Mouse (Mus musculus): ENCODE data around the gene A630095N17Rik.
A peak's percentile ranks its signal among the peaks of the same experiment; 100 is the strongest.
"Not testable (repeated sequence)": the region's sequence is repeated elsewhere in the genome, so short reads cannot be mapped to it uniquely, and the experiment has no call there.

A630095N17Rik gene

GRCm38 (mm10) chr1:75239591-75239990 lies 7.7 kb upstream of the A630095N17Rik start:
- DNase-seq, result no peak

- DNase-seq, result peak; percentile 81
Observed at GRCm38 (mm10) chr1:75236117-75237050, 4.5 kb upstream of the A630095N17Rik start, which contains the start of gene Dnajb2. Dnajb2 (plus strand) TSS chr1:75236406.

- DNase-seq, result no peak
Observed at GRCm38 (mm10) chr1:75234606-75235005, 2.7 kb upstream of the A630095N17Rik start.

GRCm38 (mm10) chr1:75232489-75232888 lies 587 bp upstream of the A630095N17Rik start:
- DNase-seq, result not testable (repeated sequence)

- DNase-seq, result no peak
Observed at GRCm38 (mm10) chr1:75231224-75231623, 678 bp downstream of the A630095N17Rik start.

- DNase-seq, result no peak
Observed at GRCm38 (mm10) chr1:75230335-75230994, 1.4 kb downstream of the A630095N17Rik start.

- no peak for DNase-seq
Observed at GRCm38 (mm10) chr1:75229158-75229557, 2.7 kb downstream of the A630095N17Rik start.

GRCm38 (mm10) chr1:75227653-75228052 lies 4.2 kb downstream of the A630095N17Rik start:
- no peak for DNase-seq

- no peak for DNase-seq
Observed at GRCm38 (mm10) chr1:75226138-75226537, 5.8 kb downstream of the A630095N17Rik start.

GRCm38 (mm10) chr1:75225473-75225872 lies 6.4 kb downstream of the A630095N17Rik start:
- DNase-seq, result no peak

- no peak for DNase-seq
Observed at GRCm38 (mm10) chr1:75223532-75223931, 8.4 kb downstream of the A630095N17Rik start.

- no peak for DNase-seq
Observed at GRCm38 (mm10) chr1:75222926-75223325, 9.0 kb downstream of the A630095N17Rik start.

GRCm38 (mm10) chr1:75221538-75221937 lies 10.4 kb downstream of the A630095N17Rik start:
- DNase-seq, result no peak

GRCm38 (mm10) chr1:75219531-75219930 lies 12.4 kb downstream of the A630095N17Rik start, which contains the start of gene Tuba4a:
Tuba4a (minus strand) TSS chr1:75219865.
- DNase-seq, result peak; percentile 40

- peak; percentile 89 for DNase-seq
Observed at GRCm38 (mm10) chr1:75219078-75219477, 12.8 kb downstream of the A630095N17Rik start.

GRCm38 (mm10) chr1:75218227-75219001 lies 13.5 kb downstream of the A630095N17Rik start:
- DNase-seq, result peak; percentile 69

- no peak for DNase-seq
Observed at GRCm38 (mm10) chr1:75217893-75218226, 14.0 kb downstream of the A630095N17Rik start.

GRCm38 (mm10) chr1:75216797-75217585 lies 14.9 kb downstream of the A630095N17Rik start:
- DNase-seq, result no peak

- DNase-seq, result no peak
Observed at GRCm38 (mm10) chr1:75215785-75216184, 16.1 kb downstream of the A630095N17Rik start.

GRCm38 (mm10) chr1:75214886-75215285 lies 17.0 kb downstream of the A630095N17Rik start:
- DNase-seq, result peak; percentile 44

GRCm38 (mm10) chr1:75214442-75214841 lies 17.5 kb downstream of the A630095N17Rik start:
- DNase-seq, result no peak

- no peak for DNase-seq
Observed at GRCm38 (mm10) chr1:75213096-75213495, 18.8 kb downstream of the A630095N17Rik start.

Measured in right cerebral cortex, postnatal 14 days (tissue).